Mouse (Mus musculus) heart, postnatal 0 days (tissue): Measurements from ENCODE around the gene Osbpl3. TPM values are rescaled to one million over a fixed set of nuclear protein-coding genes. Genes with fewer than 3 reads are reported as not detected.
A peak's percentile ranks its signal among the peaks of the same experiment; 100 is the strongest.

Experiments
- ATAC-seq: fragments of 200-750 bp; cut with Nextera tagmentation; 2 replicates; pipeline ENCODE4 v1.8.0; 2017; ENCODE audit warnings: low read depth, moderate number of reproducible peaks, moderate library complexity; ENCODE audit not compliant: insufficient read depth
- DNase-seq: peaks from one replicate; pipeline ENCODE4 v3.0.0-alpha.2; 2016; ENCODE audit warnings: low spot score
- H3K27ac ChIP-seq: fragments of 300-500 bp; sonication (generic); 2 replicates; pipeline ENCODE4 v1.5.1; 2014; ENCODE audit warnings: low read depth, mild to moderate bottlenecking
- H3K27me3 ChIP-seq: fragments of 300-500 bp; sonication (generic); 2 replicates; pipeline ENCODE4 v1.6.1; 2014; ENCODE audit warnings: low read length, mixed read lengths; ENCODE audit not compliant: control insufficient read depth, insufficient read depth
- H3K36me3 ChIP-seq: fragments of 300-500 bp; sonication (generic); replicated peaks from 2 replicates; pipeline ENCODE4 v1.6.1; 2014; ENCODE audit warnings: low read length, mixed read lengths; ENCODE audit not compliant: control insufficient read depth, insufficient read depth
- H3K4me1 ChIP-seq: fragments of 300-500 bp; sonication (generic); 2 replicates; pipeline ENCODE4 v1.6.1; 2014; ENCODE audit warnings: antibody characterized with exemption; ENCODE audit not compliant: control insufficient read depth, insufficient read depth
- H3K4me2 ChIP-seq: fragments of 300-500 bp; sonication (generic); 2 replicates; pipeline ENCODE4 v1.6.1; 2014; ENCODE audit warnings: low read depth, mild to moderate bottlenecking, low read length, moderate library complexity
- H3K4me3 ChIP-seq: fragments of 300-500 bp; sonication (generic); 2 replicates; pipeline ENCODE4 v1.5.1; 2014; ENCODE audit warnings: low read depth, low read length
- H3K9ac ChIP-seq: fragments of 300-500 bp; sonication (generic); replicated peaks from 2 replicates; pipeline ENCODE4 v1.6.1; 2014; ENCODE audit warnings: low read depth, low read length, mixed read lengths
- H3K9me3 ChIP-seq: fragments of 300-500 bp; sonication (generic); replicated peaks from 2 replicates; pipeline ENCODE4 v1.6.1; 2016; ENCODE audit warnings: low read length; ENCODE audit not compliant: control insufficient read depth
- CTCF ChIP-seq: IDR thresholded peaks from 2 replicates; pipeline ENCODE4 v1.5.1; 2016; ENCODE audit warnings: antibody characterized with exemption, control low read depth, low read depth
- EP300 ChIP-seq: IDR thresholded peaks from 2 replicates; pipeline ENCODE4 v1.6.1; 2016; ENCODE audit warnings: antibody characterized with exemption, low read depth
- WGBS: fragments of 180-500 bp; shearing (Covaris S2); extraction: QIAGEN DNeasy Blood & Tissue Kit; methylation state at CpG from one replicate; pipeline ENCODE4 v1.1.7; 2014; 5-methylcytosine and 5-hydroxymethylcytosine counted together
- polyA plus RNA-seq: library from polyadenylated mRNA; unstranded; fragments of >200 nt; fragmentation: Nextera tagmentation; extraction: Ambion mirVana; gene quantifications from 2 replicates; pipeline ENCODE4 v1.2.1, GENCODE M21; 2015
- total RNA-seq: library from RNA; depleted of rRNA; stranded (reverse); fragments of >200 nt; gene quantifications from 2 replicates; pipeline ENCODE4 v1.2.3, GENCODE M21; 2014; ENCODE audit warnings: low replicate concordance

Osbpl3 gene
- total and polyA plus RNA-seq, 2 experiments from 2014 or later, result 13.9 to 20.9 TPM

- no peak overlapping the region for H3K9ac ChIP-seq
- WGBS, result 69% methylated on average over 7 of the region's 7 CpGs
- no peaks in the 10 kb centered on the region for H3K9me3 ChIP-seq
- no peak overlapping the region for H3K4me3 ChIP-seq
- H3K27ac ChIP-seq, result peak overlapping the region; percentile 64
- H3K4me1 ChIP-seq, result peaks cover 42% of the 10 kb centered on the region
- H3K27me3 ChIP-seq, result no peaks in the 10 kb centered on the region
- TF ChIP-seq EP300, result no peak
- TF ChIP-seq CTCF, result no peak
- H3K36me3 ChIP-seq, result no peaks in the 10 kb centered on the region
- no peak for ATAC-seq
- no peak overlapping the region for H3K4me2 ChIP-seq
- DNase-seq, result no peak
Measured at GRCm38 (mm10) chr6:50382711-50383110, 73.3 kb downstream of the Osbpl3 start.

GRCm38 (mm10) chr6:50382196-50382595, 73.8 kb downstream of the Osbpl3 start:
- H3K27ac ChIP-seq, result peak overlapping the region; percentile 64
- no peak overlapping the region for H3K9ac ChIP-seq
- H3K4me3 ChIP-seq, result peak overlapping the region; percentile 29; the same call in 1 of the 2 replicates

GRCm38 (mm10) chr6:50381504-50382091, 74.4 kb downstream of the Osbpl3 start:
- DNase-seq, result no peak
- WGBS, result 24% methylated on average over 11 of the region's 11 CpGs
- Histone ChIP-seq H3K36me3 (no peaks in the 10 kb centered on the region), H3K4me3 (peak overlapping the region; percentile 29), H3K9ac (no peak overlapping the region; the same call in 1 of the 2 replicates), H3K4me1 (peaks cover 43% of the 10 kb centered on the region), H3K27ac (peak overlapping the region; percentile 64), H3K4me2 (peak overlapping the region; percentile 56), H3K9me3 (no peaks in the 10 kb centered on the region), H3K27me3 (no peaks in the 10 kb centered on the region)
- TF ChIP-seq EP300, result no peak
- TF ChIP-seq CTCF, result no peak
- peak; percentile 31; the same call in 1 of the 2 replicates for ATAC-seq

More at GRCm38 (mm10) chr6:50382196-50382595, 73.8 kb downstream of the Osbpl3 start:
- Histone ChIP-seq H3K36me3 (no peaks in the 10 kb centered on the region), H3K27me3 (no peaks in the 10 kb centered on the region), H3K4me1 (peaks cover 43% of the 10 kb centered on the region), H3K4me2 (peak overlapping the region; percentile 56), H3K9me3 (no peaks in the 10 kb centered on the region)
- TF ChIP-seq EP300, result no peak
- no peak for TF ChIP-seq CTCF
- no peak for ATAC-seq
- no peak for DNase-seq
- WGBS, result 35% methylated on average over 8 of the region's 8 CpGs

DNA sequence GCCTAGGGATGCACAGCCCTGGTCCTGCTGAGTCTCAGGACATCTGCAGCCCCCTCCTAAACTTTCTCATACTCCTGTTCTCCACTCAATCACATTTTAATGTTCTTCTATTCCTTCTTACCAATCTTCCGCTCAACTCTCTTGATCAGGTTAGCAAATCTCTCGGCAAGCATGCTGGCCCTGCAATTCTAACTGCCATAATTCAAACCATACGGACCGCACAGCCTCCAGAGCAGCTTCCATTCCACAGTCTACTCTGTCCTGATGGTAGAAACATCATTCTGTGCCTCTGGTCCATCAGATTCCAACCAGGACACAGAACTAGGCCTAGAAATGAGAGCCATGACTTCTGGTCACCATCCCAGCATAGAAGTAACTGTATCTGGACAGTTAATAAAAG, 76.3 kb downstream of the Osbpl3 start:
- Histone ChIP-seq H3K27ac (peak overlapping the region; percentile 47; the same call in 1 of the 2 replicates), H3K4me3 (no peak overlapping the region), H3K36me3 (no peaks in the 10 kb centered on the region), H3K27me3 (no peaks in the 10 kb centered on the region), H3K9ac (no peak overlapping the region), H3K9me3 (no peaks in the 10 kb centered on the region), H3K4me2 (no peak overlapping the region), H3K4me1 (peaks cover 43% of the 10 kb centered on the region)
- DNase-seq (no peak), ATAC-seq (no peak)
- TF ChIP-seq CTCF (no peak), EP300 (no peak)
- WGBS, result 96% methylated on average over 4 of the region's 4 CpGs

DNA sequence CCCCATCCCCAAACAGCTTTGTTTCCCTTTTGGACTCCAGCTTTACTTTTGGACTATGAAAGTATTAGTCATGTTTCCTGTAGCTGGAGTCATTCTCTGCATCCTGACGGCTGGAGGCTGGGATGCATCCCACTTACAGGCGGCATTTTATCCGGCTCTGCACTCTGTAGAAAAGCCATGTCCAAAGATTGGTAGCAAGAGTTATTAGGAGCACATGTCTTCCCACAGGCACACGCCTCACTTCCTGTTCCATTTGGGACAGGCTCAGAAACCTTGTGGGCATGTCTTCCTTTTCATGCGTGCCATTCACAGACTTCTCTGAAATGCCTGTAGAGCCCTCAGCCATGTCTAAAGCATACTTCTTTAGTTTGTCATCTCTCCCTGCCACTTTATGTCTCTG, 76.9 kb downstream of the Osbpl3 start:
- Histone ChIP-seq H3K9ac (no peak overlapping the region), H3K4me1 (peaks cover 43% of the 10 kb centered on the region), H3K27me3 (no peaks in the 10 kb centered on the region), H3K4me2 (no peak overlapping the region), H3K27ac (peak overlapping the region; percentile 47), H3K36me3 (no peaks in the 10 kb centered on the region), H3K9me3 (no peaks in the 10 kb centered on the region), H3K4me3 (no peak overlapping the region)
- TF ChIP-seq CTCF, result no peak
- no peak for TF ChIP-seq EP300
- peak; percentile 25; the same call in 1 of the 2 replicates for ATAC-seq
- WGBS, result 42% methylated on average over 5 of the region's 5 CpGs
- DNase-seq, result no peak
